Mouse (Mus musculus) CD8-positive naive resting alpha-beta T cell, adult 2 months (primary cell): ENCODE measurements around the gene Ppm1a.
A peak's percentile ranks its signal among the peaks of the same experiment; 100 is the strongest.

ENCODE experiments used
- DNase-seq, 2 experiments: peaks; one replicate each; pipeline ENCODE4 v3.0.0; 2022; ENCODE audit warnings: low read depth in 2 of 2, low spot score in 2 of 2

Ppm1a gene

DNA sequence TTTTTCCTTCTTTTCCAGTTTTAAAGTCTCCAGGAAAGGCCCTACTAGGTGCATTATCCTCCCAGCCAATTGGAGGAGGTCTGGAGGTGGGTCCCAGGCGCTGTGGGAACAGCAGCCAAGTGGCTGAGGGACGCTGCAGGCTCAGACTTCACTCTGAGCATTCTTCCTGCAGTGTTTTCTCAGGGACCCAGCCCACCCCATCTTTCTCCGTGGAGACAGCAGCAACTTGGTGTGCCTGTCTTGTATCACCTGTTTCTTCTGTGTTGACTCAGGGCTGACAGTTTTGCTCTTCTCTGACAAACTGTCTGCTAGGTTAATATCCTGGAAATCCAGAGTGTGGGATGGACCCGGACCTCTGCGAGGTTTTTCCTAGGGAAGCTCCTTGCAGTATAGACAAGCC, 68.4 kb downstream of the Ppm1a start:
- no peak for DNase-seq

DNA sequence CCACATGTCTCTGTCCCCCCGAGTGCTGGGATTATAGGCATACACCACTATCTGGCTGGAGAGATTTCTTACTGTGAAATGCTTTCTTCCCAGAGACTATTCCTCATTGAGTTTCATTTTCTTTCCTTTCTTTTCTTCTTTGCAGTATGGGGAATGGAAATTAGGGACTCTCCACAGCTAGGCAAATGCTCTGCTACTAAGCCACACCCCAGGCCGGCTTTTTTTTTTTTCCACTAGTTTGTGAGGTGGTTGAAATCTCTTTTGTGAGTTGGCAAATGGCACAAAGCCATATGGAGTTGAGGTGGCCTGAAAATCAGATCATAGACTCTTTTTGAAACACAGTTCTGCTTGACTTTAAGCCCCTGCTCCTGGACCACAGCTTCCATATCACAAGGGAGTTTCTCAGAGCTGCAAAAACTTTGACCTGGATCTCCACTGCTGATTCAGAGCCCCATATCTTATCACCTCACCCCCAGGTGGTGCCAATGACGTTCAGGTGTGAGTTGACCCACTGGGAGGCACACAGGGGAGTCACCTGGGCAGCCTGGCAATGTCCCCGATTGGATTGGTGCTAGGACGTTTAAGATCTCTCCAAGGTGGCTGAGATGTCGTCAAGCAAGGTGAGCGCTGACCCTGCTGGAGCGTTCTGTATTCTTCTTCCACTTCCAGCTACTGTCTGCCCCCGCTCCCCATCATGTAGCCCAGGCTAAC, 71.7 kb downstream of the Ppm1a start:
- DNase-seq, result no peak

- DNase-seq, result no peak
These were observed 72.5 kb downstream of the Ppm1a start for GRCm38 (mm10) chr12:72829777-72830176.

GRCm38 (mm10) chr12:72830317-72830716, 73.1 kb downstream of the Ppm1a start:
- no peak for DNase-seq

GRCm38 (mm10) chr12:72831711-72832432, 74.6 kb downstream of the Ppm1a start:
- no peak for DNase-seq

GRCm38 (mm10) chr12:72834773-72835517, 77.7 kb downstream of the Ppm1a start:
- no peak for DNase-seq

DNA sequence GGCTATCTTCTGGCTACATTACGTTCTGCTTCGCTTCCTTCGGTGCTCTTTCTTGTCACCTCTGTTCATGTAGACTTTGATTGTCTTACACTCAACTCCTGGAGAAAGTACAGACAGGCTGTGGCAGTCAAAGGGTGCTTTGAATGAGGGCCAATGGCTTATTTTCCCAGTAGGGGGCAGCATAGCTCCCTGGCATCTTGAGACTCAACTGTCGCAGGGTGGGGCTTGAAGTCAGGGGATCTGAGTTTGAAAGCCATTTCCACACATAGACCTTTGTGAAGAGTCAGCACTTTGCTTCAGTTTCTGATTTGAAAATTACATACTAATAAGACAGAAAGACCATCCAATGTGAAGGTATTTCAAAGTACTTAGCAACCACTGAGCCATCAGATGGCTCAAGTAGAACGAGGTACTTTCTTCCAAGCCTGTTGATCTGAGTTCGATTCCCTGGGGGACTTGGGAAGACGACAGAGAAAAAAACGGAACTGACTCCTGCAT, 78.3 kb downstream of the Ppm1a start:
- DNase-seq, result peak in 1 of 2 experiments; percentile 37

DNA sequence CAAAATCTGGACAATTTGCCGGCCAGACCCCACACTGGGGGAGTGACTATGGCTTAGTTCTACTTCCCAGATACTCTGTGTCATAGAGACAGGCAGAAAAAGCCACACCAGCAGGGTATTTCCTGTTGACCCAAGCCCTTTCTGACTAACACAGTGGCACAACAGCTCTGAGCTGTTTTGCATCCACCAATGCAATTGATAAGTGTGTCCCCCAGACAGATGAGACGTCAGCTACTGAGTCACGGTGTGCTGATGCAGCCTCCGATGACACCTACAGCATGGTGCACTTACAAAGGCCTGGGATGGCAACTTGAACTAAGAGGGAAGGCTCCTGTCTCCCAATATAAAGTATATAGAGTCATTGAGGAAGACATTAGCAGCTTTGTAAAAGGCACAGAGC, 80.0 kb downstream of the Ppm1a start:
- no peak for DNase-seq

- DNase-seq, result no peak
These were observed 84.2 kb downstream of the Ppm1a start for GRCm38 (mm10) chr12:72841500-72841899.

DNA sequence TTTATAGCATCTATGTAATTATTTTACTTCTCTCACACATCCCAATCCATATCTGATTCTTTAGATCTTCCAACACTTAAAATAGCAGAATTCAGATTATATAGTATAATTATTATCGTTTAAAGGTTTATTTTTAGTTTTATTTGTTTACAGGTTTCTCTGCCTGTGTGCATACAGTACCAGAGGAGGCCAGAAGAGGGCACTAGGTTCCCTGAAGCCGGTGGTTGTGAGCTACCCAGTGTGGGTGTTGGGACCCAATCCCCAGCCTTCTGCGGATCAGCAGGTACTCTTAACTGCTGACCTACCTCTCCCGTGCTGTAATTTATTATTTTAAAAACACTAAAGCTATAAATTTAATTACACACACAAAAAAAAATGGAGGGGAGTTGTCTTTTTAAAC, 85.9 kb downstream of the Ppm1a start:
- no peak for DNase-seq

GRCm38 (mm10) chr12:72843555-72843954, 86.3 kb downstream of the Ppm1a start:
- no peak for DNase-seq

DNA sequence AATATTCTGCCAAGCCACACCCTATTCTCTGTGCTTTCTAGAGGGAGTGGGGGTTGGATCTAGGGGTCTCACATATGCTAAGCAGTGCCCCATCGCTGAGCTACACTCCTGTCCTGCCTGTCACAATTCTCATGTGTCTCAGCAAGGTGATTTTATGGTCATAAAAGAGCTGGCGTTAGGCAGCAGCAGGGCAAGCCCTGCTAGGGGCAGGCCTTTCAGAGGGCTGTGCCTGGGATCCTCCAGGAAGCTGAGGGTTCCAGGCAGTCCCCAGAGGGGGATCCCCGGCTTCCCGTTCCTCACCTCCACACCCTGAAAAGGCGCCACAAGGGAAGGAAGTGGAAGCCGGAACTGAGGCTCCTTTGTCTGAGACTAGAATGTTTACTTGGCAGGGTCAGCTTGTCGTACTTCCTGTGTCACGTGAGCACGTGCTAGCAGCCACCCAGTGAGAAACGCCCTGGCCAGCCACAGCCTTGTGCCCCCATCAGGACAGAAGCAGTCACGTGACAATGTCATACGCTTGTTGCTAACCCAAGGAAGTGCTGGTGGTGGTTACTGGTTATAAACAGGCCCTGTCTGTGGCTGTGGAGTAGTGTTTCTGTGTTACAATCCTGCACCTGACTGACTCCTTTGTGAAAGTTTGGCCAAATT, 86.8 kb downstream of the Ppm1a start:
- peak; percentile 88 to 91 for DNase-seq

DNA sequence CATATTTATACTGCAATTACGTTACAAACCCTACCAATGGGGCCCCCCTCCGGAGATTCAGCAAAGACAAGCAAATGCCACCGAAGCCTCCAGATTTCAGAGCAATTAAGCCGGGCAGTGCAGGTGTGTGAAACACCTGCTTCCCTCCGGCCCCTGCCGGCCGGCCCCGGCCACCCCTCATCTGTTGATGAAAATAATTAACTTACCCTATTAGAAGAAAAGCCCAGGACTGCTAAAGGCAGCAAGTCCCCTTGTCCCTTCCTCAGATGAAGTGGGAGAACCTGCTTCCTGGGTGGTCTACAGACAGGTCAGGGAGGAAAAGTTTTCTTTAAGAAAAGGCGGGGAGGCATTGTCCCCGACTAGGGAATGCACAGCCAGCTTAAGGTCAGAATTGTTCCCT, 88.7 kb downstream of the Ppm1a start:
- no peak for DNase-seq

DNA sequence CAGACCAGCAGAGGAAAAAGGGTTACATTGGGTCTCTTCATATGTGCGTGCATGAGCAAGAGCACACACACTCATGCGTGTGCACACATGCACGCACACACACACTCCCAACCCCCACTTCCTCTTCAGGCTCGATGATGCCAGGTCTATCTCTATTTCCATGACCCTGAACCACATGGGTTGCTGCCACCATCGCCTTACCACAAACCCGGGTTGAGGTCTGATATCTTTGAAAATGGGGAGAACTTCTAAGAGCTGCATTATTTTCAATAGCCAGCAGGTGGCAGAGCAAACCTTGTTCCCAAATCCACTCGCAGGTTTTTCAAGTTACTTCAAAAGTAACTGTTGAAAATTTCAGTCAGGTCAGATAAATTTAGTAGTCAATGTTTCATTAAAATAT, 90.5 kb downstream of the Ppm1a start:
- peak; percentile 34 to 65 for DNase-seq
